Mouse (Mus musculus): Measurements from ENCODE around the gene Limd2.

GRCm38 (mm10) chr11:106202123-106202465 is 41.4 kb upstream of the Limd2 start, which contains the start of gene Strada:
- TF ChIP-seq CTCF (IDR thresholded peaks at IDR 0.05; ENCODE audit: insufficient read depth, low read depth, low read length) (no peak), POLR2A (IDR thresholded peaks at IDR 0.05; ENCODE audit: insufficient read depth, low read depth, low read length) (no peak)

All from olfactory bulb, adult 2 months (tissue).